Comparison of ENCODE assay signal across 9 mouse cellular contexts in the genomic region with DNA sequence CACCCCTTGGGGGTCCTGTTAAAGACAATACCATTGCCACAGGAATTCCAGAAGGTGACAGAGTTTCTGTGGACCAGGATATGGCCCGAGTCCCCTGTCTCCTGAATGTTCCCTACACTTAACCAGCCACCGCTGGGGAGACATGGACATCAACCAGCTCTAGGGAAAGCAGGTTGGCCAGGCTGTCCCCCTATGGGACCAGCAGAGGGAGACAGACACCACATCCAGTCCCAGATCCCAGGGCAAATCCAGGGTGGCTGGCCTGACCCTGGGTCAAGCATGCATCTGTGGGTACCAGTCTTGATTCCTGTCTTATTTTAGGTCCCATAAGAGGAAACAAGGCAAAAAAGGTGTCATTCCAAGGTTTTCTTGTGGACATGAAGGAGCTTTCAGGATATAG. TPM values are rescaled to one million over a fixed set of nuclear protein-coding genes. Genes with fewer than 3 reads are reported as not detected.
DNase-seq lines count a peak whose midpoint lies in the region; ATAC-seq lines count a peak whose summit lies in the region.
"Had no signal": no experiment of that assay in that cellular context is flagged by ENCODE, and none has a peak within 500 bp of the region (broad histone marks: within the 10 kb centered on the region; RNA-seq: fewer than 3 reads in every experiment).

No protein-coding gene starts in this region.

- no peak overlapping the region for H3K9ac ChIP-seq in forebrain, embryonic 16.5 days (replicated peaks; ENCODE audit: low read depth, low read length)
- H3K9ac ChIP-seq in heart, embryonic 12.5 days = no peak overlapping the region
- no peak overlapping the region for H3K9ac ChIP-seq in lung, embryonic 15.5 days

- DNase-seq in forebrain, embryonic 10.5 days (ENCODE audit: extremely low spot score, low spot score) = peak; percentile 71
- DNase-seq in adrenal gland, adult 18-20 months (ENCODE audit: low spot score in 2 of 2) = peak; percentile 69 to 71
- DNase-seq in embryo, embryonic 11.5 days (ENCODE audit: low read depth, low spot score) = peak; percentile 66
- DNase-seq in kidney, postnatal 10 days = peak; percentile 85
- DNase-seq in spleen, adult 18-20 months = peak; percentile 59 to 70

- H3K4me3 ChIP-seq in forebrain, embryonic 10.5 days = no peak overlapping the region
- H3K4me3 ChIP-seq in forebrain, embryonic 16.5 days (replicated peaks; ENCODE audit: low read length) = no peak overlapping the region
- no peak overlapping the region for H3K4me3 ChIP-seq in heart, embryonic 12.5 days
- H3K4me3 ChIP-seq in lung, embryonic 15.5 days = no peak overlapping the region

- peaks cover 66% of the 10 kb centered on the region for H3K27me3 ChIP-seq in forebrain, embryonic 10.5 days (ENCODE audit: poor library complexity, severe bottlenecking)
- H3K27me3 ChIP-seq in forebrain, embryonic 16.5 days (replicated peaks; ENCODE audit: control insufficient read depth, insufficient read depth, low read length) = peaks cover 2% of the 10 kb centered on the region; the same call in 1 of the 2 replicates
- peaks cover 32% of the 10 kb centered on the region for H3K27me3 ChIP-seq in heart, embryonic 12.5 days (replicated peaks)
- H3K27me3 ChIP-seq in lung, embryonic 15.5 days = peaks cover 6% of the 10 kb centered on the region; the same call in 1 of the 2 replicates

- H3K27ac ChIP-seq in forebrain, embryonic 10.5 days = no peak overlapping the region
- H3K27ac ChIP-seq in forebrain, embryonic 16.5 days (ENCODE audit: low read length) = no peak overlapping the region
- H3K27ac ChIP-seq in heart, embryonic 12.5 days (ENCODE audit: poor library complexity, severe bottlenecking) = no peak overlapping the region
- H3K27ac ChIP-seq in lung, embryonic 15.5 days = no peak overlapping the region

- ATAC-seq in forebrain, embryonic 16.5 days = no peak
- peak; percentile 47; the same call in 1 of the 2 replicates for ATAC-seq in heart, embryonic 12.5 days (ENCODE audit: insufficient number of reproducible peaks, low FRiP score)
- ATAC-seq in lung, embryonic 15.5 days (ENCODE audit: borderline replicate concordance, extremely low read depth, low FRiP score, low TSS enrichment) = peak; percentile 44; the same call in 1 of the 2 replicates

- no peaks in the 10 kb centered on the region for H3K9me3 ChIP-seq in forebrain, embryonic 10.5 days
- H3K9me3 ChIP-seq in forebrain, embryonic 16.5 days (ENCODE audit: control insufficient read depth, low read length) = no peaks in the 10 kb centered on the region
- no peaks in the 10 kb centered on the region for H3K9me3 ChIP-seq in heart, embryonic 12.5 days (replicated peaks)
- no peaks in the 10 kb centered on the region for H3K9me3 ChIP-seq in lung, embryonic 15.5 days

- H3K36me3 ChIP-seq in forebrain, embryonic 10.5 days (replicated peaks) = no peaks in the 10 kb centered on the region
- H3K36me3 ChIP-seq in forebrain, embryonic 16.5 days (ENCODE audit: control insufficient read depth, insufficient read depth) = no peaks in the 10 kb centered on the region
- H3K36me3 ChIP-seq in heart, embryonic 12.5 days = no peaks in the 10 kb centered on the region
- H3K36me3 ChIP-seq in lung, embryonic 15.5 days = no peaks in the 10 kb centered on the region

- no peak overlapping the region for H3K4me2 ChIP-seq in forebrain, embryonic 16.5 days (ENCODE audit: low read length)
- no peak overlapping the region for H3K4me2 ChIP-seq in heart, embryonic 12.5 days
- H3K4me2 ChIP-seq in lung, embryonic 15.5 days = no peak overlapping the region

- WGBS in forebrain, embryonic 10.5 days = 2% methylated on average over 2 of the region's 2 CpGs
- 0% methylated on average over 2 of the region's 2 CpGs for WGBS in forebrain, embryonic 16.5 days
- WGBS in heart, embryonic 12.5 days = 2% methylated on average over 2 of the region's 2 CpGs
- 0% methylated on average over 2 of the region's 2 CpGs for WGBS in lung, embryonic 15.5 days

- peaks cover 17% of the 10 kb centered on the region for H3K4me1 ChIP-seq in forebrain, embryonic 10.5 days
- H3K4me1 ChIP-seq in forebrain, embryonic 16.5 days (replicated peaks; ENCODE audit: control insufficient read depth, insufficient read depth, low read length) = peaks cover 6% of the 10 kb centered on the region
- H3K4me1 ChIP-seq in heart, embryonic 12.5 days (replicated peaks) = peaks cover 12% of the 10 kb centered on the region
- H3K4me1 ChIP-seq in lung, embryonic 15.5 days = peaks cover 5% of the 10 kb centered on the region

RNA-seq across cellular contexts. Expression of a gene that starts 5.5 kb away (rescaled TPM):
- polyA plus RNA-seq in forebrain, embryonic 10.5 days (2016; fragmentation: Nextera tagmentation; extraction: Ambion mirVana) = 57.4 and 67.1 TPM in 2 replicates
- polyA plus RNA-seq in forebrain, embryonic 16.5 days (2015; fragmentation: Nextera tagmentation; extraction: Ambion mirVana) = 22.6 and 26.1 TPM in 2 replicates
- total RNA-seq in adrenal gland, adult 18-20 months (2021) = 1 to 10 TPM; 7.5 to 9.0 TPM
- polyA plus RNA-seq in heart, embryonic 12.5 days (2016; fragmentation: Nextera tagmentation; extraction: Ambion mirVana) = 22.6 and 23.1 TPM in 2 replicates
- 32.5 and 34.7 TPM in 2 replicates for polyA plus RNA-seq in lung, embryonic 15.5 days (2015; fragmentation: Nextera tagmentation; extraction: Ambion mirVana)

RNA-seq across cellular contexts. Expression of a gene that starts 7.1 kb away (rescaled TPM):
- 0.86 and 1.1 TPM in 2 replicates for polyA plus RNA-seq in forebrain, embryonic 10.5 days (2016; fragmentation: Nextera tagmentation; extraction: Ambion mirVana)
- polyA plus RNA-seq in forebrain, embryonic 16.5 days (2015; fragmentation: Nextera tagmentation; extraction: Ambion mirVana) = 0.40 and 0.49 TPM in 2 replicates
- total RNA-seq in adrenal gland, adult 18-20 months (2021) = 10 to 100 TPM in 1 of 2 experiments, 1 to 10 TPM in 1; 7.9 to 11.1 TPM
- polyA plus RNA-seq in heart, embryonic 12.5 days (2016; fragmentation: Nextera tagmentation; extraction: Ambion mirVana) = 1.3 and 1.4 TPM in 2 replicates
- polyA plus RNA-seq in lung, embryonic 15.5 days (2015; fragmentation: Nextera tagmentation; extraction: Ambion mirVana) = 4.7 and 5.5 TPM in 2 replicates

RNA-seq across cellular contexts. Expression of a gene that starts 7.2 kb away (rescaled TPM):
- polyA plus RNA-seq in forebrain, embryonic 10.5 days (2016; fragmentation: Nextera tagmentation; extraction: Ambion mirVana) = not detected in 2 replicates
- polyA plus RNA-seq in forebrain, embryonic 16.5 days (2015; fragmentation: Nextera tagmentation; extraction: Ambion mirVana) = not detected in 2 replicates
- total RNA-seq in adrenal gland, adult 18-20 months (2021) = not detected
- polyA plus RNA-seq in heart, embryonic 12.5 days (2016; fragmentation: Nextera tagmentation; extraction: Ambion mirVana) = not detected in 2 replicates
- polyA plus RNA-seq in lung, embryonic 15.5 days (2015; fragmentation: Nextera tagmentation; extraction: Ambion mirVana) = not detected in 2 replicates
- total RNA-seq: left cerebral cortex, postnatal 10 days had no signal

RNA-seq across cellular contexts. Expression of a gene that starts 15.1 kb away (rescaled TPM):
- 998 and 1,002 TPM in 2 replicates for polyA plus RNA-seq in forebrain, embryonic 10.5 days (2016; fragmentation: Nextera tagmentation; extraction: Ambion mirVana)
- 551 and 574 TPM in 2 replicates for polyA plus RNA-seq in forebrain, embryonic 16.5 days (2015; fragmentation: Nextera tagmentation; extraction: Ambion mirVana)
- 100 to 1,000 TPM; 353 to 384 TPM for total RNA-seq in adrenal gland, adult 18-20 months (2021)
- 627 and 649 TPM in 2 replicates for polyA plus RNA-seq in heart, embryonic 12.5 days (2016; fragmentation: Nextera tagmentation; extraction: Ambion mirVana)
- 974 TPM in 2 replicates for polyA plus RNA-seq in lung, embryonic 15.5 days (2015; fragmentation: Nextera tagmentation; extraction: Ambion mirVana)

RNA-seq across cellular contexts. Expression of a gene that starts 15.9 kb away (rescaled TPM):
- 0.43 and 0.47 TPM in 2 replicates for polyA plus RNA-seq in forebrain, embryonic 10.5 days (2016; fragmentation: Nextera tagmentation; extraction: Ambion mirVana)
- 0.29 and 0.42 TPM in 2 replicates for polyA plus RNA-seq in forebrain, embryonic 16.5 days (2015; fragmentation: Nextera tagmentation; extraction: Ambion mirVana)
- 1 to 10 TPM; 1.1 to 1.6 TPM for total RNA-seq in adrenal gland, adult 18-20 months (2021)
- polyA plus RNA-seq in heart, embryonic 12.5 days (2016; fragmentation: Nextera tagmentation; extraction: Ambion mirVana) = 1.5 and 1.6 TPM in 2 replicates
- polyA plus RNA-seq in lung, embryonic 15.5 days (2015; fragmentation: Nextera tagmentation; extraction: Ambion mirVana) = 2.5 and 6.7 TPM in 2 replicates
